Mouse (Mus musculus) midbrain, embryonic 16.5 days (tissue): ENCODE measurements around the gene A930017K11Rik. TPM values are rescaled to one million over a fixed set of nuclear protein-coding genes. Genes with fewer than 3 reads are reported as not detected.

Source experiments
- ATAC-seq: fragments of 200-750 bp; cut with Nextera tagmentation; 2 replicates; pipeline ENCODE4 v1.8.0; 2017; ENCODE audit warnings: moderate TSS enrichment
- H3K27ac ChIP-seq: fragments of 300-500 bp; sonication (generic); 2 replicates; pipeline ENCODE4 v1.5.1; 2014; ENCODE audit warnings: mild to moderate bottlenecking, low read length, mixed read lengths
- H3K27me3 ChIP-seq: fragments of 300-500 bp; sonication (generic); 2 replicates; pipeline ENCODE4 v1.6.1; 2014; ENCODE audit warnings: low read depth, low read length, mixed read lengths; ENCODE audit not compliant: control insufficient read depth, insufficient read depth
- H3K36me3 ChIP-seq: fragments of 300-500 bp; sonication (generic); 2 replicates; pipeline ENCODE4 v1.6.1; 2014; ENCODE audit warnings: mild to moderate bottlenecking, low read length, moderate library complexity, mixed read lengths; ENCODE audit not compliant: control insufficient read depth, insufficient read depth
- H3K4me1 ChIP-seq: fragments of 300-500 bp; sonication (generic); 2 replicates; pipeline ENCODE4 v1.6.1; 2014; ENCODE audit warnings: mild to moderate bottlenecking, low read length, mixed read lengths; ENCODE audit not compliant: control insufficient read depth, insufficient read depth
- H3K4me2 ChIP-seq: fragments of 300-500 bp; sonication (generic); 2 replicates; pipeline ENCODE4 v1.6.1; 2014; ENCODE audit warnings: mild to moderate bottlenecking, low read length, mixed read lengths
- H3K4me3 ChIP-seq: fragments of 300-500 bp; sonication (generic); 2 replicates; pipeline ENCODE4 v1.5.1; 2014; ENCODE audit warnings: low read depth, mild to moderate bottlenecking, low read length, moderate library complexity, mixed read lengths
- H3K9ac ChIP-seq: fragments of 300-500 bp; sonication (generic); 2 replicates; pipeline ENCODE4 v1.6.1; 2014; ENCODE audit warnings: low read depth, low read length, mixed read lengths
- H3K9me3 ChIP-seq: fragments of 300-500 bp; sonication (generic); replicated peaks from 2 replicates; pipeline ENCODE4 v1.6.1; 2014; ENCODE audit warnings: mild to moderate bottlenecking, low read length, mixed read lengths; ENCODE audit not compliant: control insufficient read depth, poor library complexity, severe bottlenecking
- WGBS: fragments of 180-500 bp; shearing (Covaris S2); extraction: QIAGEN DNeasy Blood & Tissue Kit; methylation state at CpG from one replicate; pipeline ENCODE4 v1.1.7; 2014; 5-methylcytosine and 5-hydroxymethylcytosine counted together
- polyA plus RNA-seq: library from polyadenylated mRNA; unstranded; fragments of >200 nt; fragmentation: Nextera tagmentation; extraction: Ambion mirVana; gene quantifications from 2 replicates; pipeline ENCODE4 v1.2.1, GENCODE M21; 2015

A930017K11Rik gene
- polyA plus RNA-seq, 1 experiment from 2014 or later = 3.1 TPM

- Histone ChIP-seq H3K4me1 (peaks cover 4% of the 10 kb centered on the region), H3K9me3 (no peaks in the 10 kb centered on the region), H3K27me3 (peaks cover 41% of the 10 kb centered on the region), H3K9ac (no peak overlapping the region), H3K4me3 (no peak overlapping the region), H3K27ac (no peak overlapping the region), H3K36me3 (no peaks in the 10 kb centered on the region; the same call in 1 of the 2 replicates), H3K4me2 (no peak overlapping the region)
- no peak for ATAC-seq
- 92% methylated on average over 2 of the region's 2 CpGs for WGBS
Observed at GRCm38 (mm10) chr17:25954671-25955070, 2.3 kb upstream of the A930017K11Rik start.

DNA sequence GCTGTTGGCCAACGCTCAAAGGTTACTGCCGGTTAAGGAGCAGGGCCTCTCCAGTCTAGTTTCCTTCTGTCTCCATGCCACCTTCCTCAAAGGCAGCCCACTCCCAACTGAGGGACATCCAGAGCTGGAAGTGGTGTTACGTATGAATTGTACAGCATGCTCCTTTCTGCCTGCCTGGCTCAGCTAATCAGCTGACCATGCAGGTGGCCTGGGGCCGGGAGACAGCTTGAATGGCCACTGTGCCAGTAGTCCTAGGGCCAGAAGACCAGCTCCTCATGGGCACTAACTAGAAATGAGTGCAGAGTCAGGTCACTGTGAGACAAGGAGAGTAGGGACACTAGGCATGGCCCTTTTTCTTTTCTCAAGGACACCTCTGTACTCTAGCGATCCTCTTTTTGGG lies 796 bp upstream of the A930017K11Rik start:
- peaks cover 4% of the 10 kb centered on the region for H3K4me1 ChIP-seq
- no peak overlapping the region for H3K4me2 ChIP-seq
- no peaks in the 10 kb centered on the region for H3K36me3 ChIP-seq
- no peak overlapping the region for H3K4me3 ChIP-seq
- H3K9ac ChIP-seq = no peak overlapping the region
- WGBS = 81% methylated on average over 5 of the region's 5 CpGs
- H3K27ac ChIP-seq = no peak overlapping the region
- H3K27me3 ChIP-seq = peaks cover 42% of the 10 kb centered on the region
- H3K9me3 ChIP-seq = no peaks in the 10 kb centered on the region
- no peak for ATAC-seq

GRCm38 (mm10) chr17:25951225-25951802 lies 1.1 kb downstream of the A930017K11Rik start:
- under 1% methylated on average over 33 of the region's 33 CpGs for WGBS
- Histone ChIP-seq H3K9me3 (no peaks in the 10 kb centered on the region), H3K36me3 (no peaks in the 10 kb centered on the region), H3K4me1 (peaks cover 4% of the 10 kb centered on the region), H3K4me2 (peak overlapping the region; percentile 53), H3K27ac (no peak overlapping the region), H3K27me3 (peaks cover 42% of the 10 kb centered on the region), H3K9ac (no peak overlapping the region), H3K4me3 (peak overlapping the region; percentile 34)
- ATAC-seq = no peak

DNA sequence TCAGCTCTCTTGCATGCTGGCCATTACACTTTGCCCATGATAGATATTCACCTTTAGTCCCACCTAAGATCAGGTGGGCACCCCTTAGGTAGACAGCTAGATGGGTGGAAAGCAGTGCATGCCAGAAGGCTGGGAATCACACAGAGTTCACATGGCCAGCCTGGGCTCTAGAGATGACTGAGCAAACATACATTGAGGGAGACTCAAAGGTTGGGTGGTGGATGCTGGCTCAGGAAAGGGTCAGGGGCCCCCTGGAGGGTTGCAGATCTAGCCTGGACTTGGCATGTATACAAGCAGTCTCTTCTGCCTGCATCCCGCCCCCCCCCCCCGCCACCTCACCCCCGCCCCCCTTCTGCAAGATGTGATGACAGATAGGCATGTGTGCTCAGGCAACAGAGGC lies 1.7 kb downstream of the A930017K11Rik start:
- Histone ChIP-seq H3K27me3 (peaks cover 42% of the 10 kb centered on the region), H3K4me2 (no peak overlapping the region), H3K4me3 (no peak overlapping the region), H3K27ac (no peak overlapping the region), H3K9me3 (no peaks in the 10 kb centered on the region), H3K4me1 (peaks cover 4% of the 10 kb centered on the region), H3K36me3 (no peaks in the 10 kb centered on the region), H3K9ac (no peak overlapping the region)
- no CpG with 5 or more reads among the region's 3 CpGs for WGBS
- ATAC-seq = no peak

DNA sequence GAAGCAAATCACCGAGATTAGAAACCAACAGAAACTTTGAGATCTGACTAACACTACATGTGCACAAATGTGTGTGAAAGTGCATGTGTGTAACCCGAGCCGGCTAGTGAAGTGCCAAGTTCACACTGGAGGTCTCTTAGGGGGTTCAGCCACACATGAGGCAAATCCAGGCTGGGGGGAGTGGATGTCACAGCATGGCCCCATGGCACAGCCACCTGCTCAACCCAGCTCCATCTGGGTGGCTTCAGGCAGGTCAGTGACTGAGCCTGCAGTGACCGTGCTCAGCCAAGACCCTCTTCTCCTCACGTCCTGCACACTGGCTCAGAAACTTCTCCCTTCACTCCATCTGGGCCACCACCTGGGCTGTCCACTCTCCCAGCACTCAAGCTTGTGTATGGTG lies 2.4 kb downstream of the A930017K11Rik start:
- no peak for ATAC-seq

GRCm38 (mm10) chr17:25948051-25948450 lies 4.3 kb downstream of the A930017K11Rik start:
- no peak for ATAC-seq
- H3K9ac ChIP-seq = no peak overlapping the region
- peaks cover 35% of the 10 kb centered on the region for H3K27me3 ChIP-seq
- H3K27ac ChIP-seq = no peak overlapping the region
- no peaks in the 10 kb centered on the region for H3K36me3 ChIP-seq
- no peaks in the 10 kb centered on the region for H3K9me3 ChIP-seq
- WGBS = 78% methylated on average over 8 of the region's 8 CpGs
- no peak overlapping the region for H3K4me3 ChIP-seq
- peaks cover 4% of the 10 kb centered on the region for H3K4me1 ChIP-seq
- H3K4me2 ChIP-seq = no peak overlapping the region

More for the DNA sequence above, 2.4 kb downstream of the A930017K11Rik start:
- Histone ChIP-seq H3K4me2 (no peak overlapping the region), H3K27ac (no peak overlapping the region), H3K9me3 (no peaks in the 10 kb centered on the region), H3K4me3 (no peak overlapping the region), H3K36me3 (no peaks in the 10 kb centered on the region), H3K27me3 (peaks cover 42% of the 10 kb centered on the region), H3K9ac (no peak overlapping the region), H3K4me1 (peaks cover 4% of the 10 kb centered on the region)
- WGBS = 80% methylated on average over 5 of the region's 5 CpGs

GRCm38 (mm10) chr17:25947576-25947975 lies 4.8 kb downstream of the A930017K11Rik start:
- H3K4me3 ChIP-seq = no peak overlapping the region
- peaks cover 30% of the 10 kb centered on the region for H3K27me3 ChIP-seq
- H3K9me3 ChIP-seq = no peaks in the 10 kb centered on the region
- WGBS = 92% methylated on average over 4 of the region's 4 CpGs
- no peak overlapping the region for H3K27ac ChIP-seq
- H3K36me3 ChIP-seq = no peaks in the 10 kb centered on the region
- no peak overlapping the region for H3K4me2 ChIP-seq
- H3K4me1 ChIP-seq = peaks cover 4% of the 10 kb centered on the region
- H3K9ac ChIP-seq = no peak overlapping the region
- ATAC-seq = no peak

- Histone ChIP-seq H3K9ac (no peak overlapping the region), H3K4me1 (peaks cover 7% of the 10 kb centered on the region; the same call in 1 of the 2 replicates), H3K4me3 (no peak overlapping the region), H3K27ac (no peak overlapping the region), H3K36me3 (no peaks in the 10 kb centered on the region), H3K9me3 (no peaks in the 10 kb centered on the region), H3K4me2 (no peak overlapping the region), H3K27me3 (peaks cover 23% of the 10 kb centered on the region)
- 84% methylated on average over 8 of the region's 8 CpGs for WGBS
- ATAC-seq = no peak
Observed at GRCm38 (mm10) chr17:25946891-25947290, 5.5 kb downstream of the A930017K11Rik start.

DNA sequence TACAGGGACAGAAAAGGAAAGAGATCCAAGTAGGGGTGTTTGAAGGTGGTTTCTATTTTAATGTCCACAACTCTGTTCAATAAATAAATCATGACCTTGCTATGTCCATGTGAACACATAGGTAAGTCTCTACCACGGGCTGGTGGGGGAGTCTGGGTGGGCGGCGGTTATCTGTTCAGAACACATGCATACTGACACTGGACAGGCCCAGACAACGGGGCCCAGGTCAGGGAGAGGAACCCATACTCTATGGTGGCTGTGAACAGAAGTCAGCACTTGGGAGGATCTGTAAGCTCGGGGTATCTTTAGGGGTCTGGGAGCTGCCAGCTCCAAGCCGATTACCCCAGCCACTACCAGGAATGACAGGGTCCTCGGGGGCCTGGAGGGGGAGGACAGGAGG lies 6.0 kb downstream of the A930017K11Rik start:
- Histone ChIP-seq H3K9me3 (no peaks in the 10 kb centered on the region), H3K4me3 (no peak overlapping the region), H3K4me2 (no peak overlapping the region), H3K36me3 (no peaks in the 10 kb centered on the region), H3K4me1 (peaks cover 6% of the 10 kb centered on the region; the same call in 1 of the 2 replicates), H3K27me3 (peaks cover 18% of the 10 kb centered on the region), H3K27ac (no peak overlapping the region), H3K9ac (no peak overlapping the region)
- ATAC-seq = no peak
- 73% methylated on average over 7 of the region's 7 CpGs for WGBS
